Mouse (Mus musculus) megakaryocyte-erythroid progenitor cell, adult 5-6 weeks (primary cell): ENCODE results near the gene 2210011C24Rik. TPM values are rescaled to one million over a fixed set of nuclear protein-coding genes. Genes with fewer than 3 reads are reported as not detected.
A peak's percentile ranks its signal among the peaks of the same experiment; 100 is the strongest.

Experiments used
- ATAC-seq: replicated peaks from 2 replicates; pipeline ENCODE4 v1.8.0; 2016; ENCODE audit warnings: mild to moderate bottlenecking, inconsistent platforms; ENCODE audit not compliant: severe bottlenecking, poor library complexity, low FRiP score, low TSS enrichment
- total RNA-seq, 2 experiments: library from RNA; stranded (forward) in 1 of 2; stranded (reverse) in 1 of 2; fragments of 200-1000, 215-1000 nt in 1 of 2; fragments of >200 nt in 1 of 2; fragmentation: Nextera tagmentation in 1 of 2; gene quantifications; 2 replicates each; pipeline ENCODE4 v1.2.3; 2014 to 2017

Gene 2210011C24Rik
- total RNA-seq, 2 experiments from 2014 or later = not detected

DNA sequence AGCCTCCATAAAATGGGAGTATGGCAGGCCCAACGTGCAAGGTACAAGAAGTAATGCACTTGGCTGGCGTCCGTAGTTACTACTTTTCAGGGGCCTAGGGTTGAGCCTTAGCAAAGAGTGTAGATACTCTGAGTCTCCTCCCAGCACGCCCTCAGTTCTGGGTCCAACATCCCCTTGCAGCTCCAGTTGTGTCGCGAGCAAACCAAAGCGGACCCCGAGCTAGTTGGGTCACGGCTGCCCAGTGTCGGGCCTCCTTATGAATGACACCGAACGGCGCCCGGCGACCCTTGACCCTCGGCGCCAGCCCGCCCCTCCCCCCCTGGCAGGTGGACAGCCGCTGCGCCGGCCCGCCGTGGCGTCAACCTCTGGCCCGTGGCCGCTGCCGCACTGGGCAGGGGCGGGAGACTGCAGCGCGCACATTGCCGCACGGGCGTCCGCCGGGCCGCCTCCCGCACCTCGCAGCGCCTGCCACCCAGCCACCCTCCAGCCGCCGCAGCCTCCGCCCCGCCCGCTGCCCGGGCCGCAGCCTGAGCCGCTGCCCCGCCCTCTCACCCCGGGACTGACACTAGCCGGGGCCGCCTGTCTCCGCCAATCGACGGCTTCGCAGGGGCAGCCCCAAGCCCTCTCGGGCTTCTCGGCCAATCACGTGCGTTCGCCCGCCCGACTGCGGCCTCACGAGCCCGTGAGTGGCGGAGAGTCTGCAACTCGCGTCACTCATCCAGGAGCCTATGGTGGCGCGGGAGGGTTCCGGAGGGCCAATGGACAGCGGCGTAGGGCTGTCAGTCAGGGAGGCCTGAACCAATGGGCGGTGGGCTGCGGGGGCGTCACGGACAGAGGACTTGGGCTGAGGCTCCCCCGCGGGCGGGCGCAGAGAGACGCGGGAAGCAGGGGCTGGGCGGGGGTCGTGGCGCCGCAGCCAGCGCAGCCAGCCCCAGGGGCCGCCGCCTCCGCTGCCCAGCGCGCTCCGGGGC lies 39.5 kb downstream of the 2210011C24Rik start, which contains the start of gene Prkaca:
Gene Prkaca (plus strand): TSS at position 844 of the 971 bp plus-strand sequence.
- ATAC-seq = peak; percentile 98

GRCm38 (mm10) chr8:83971661-83972060 lies 40.3 kb downstream of the 2210011C24Rik start:
- no peak for ATAC-seq

GRCm38 (mm10) chr8:83971121-83971520 lies 40.9 kb downstream of the 2210011C24Rik start:
- ATAC-seq = no peak

DNA sequence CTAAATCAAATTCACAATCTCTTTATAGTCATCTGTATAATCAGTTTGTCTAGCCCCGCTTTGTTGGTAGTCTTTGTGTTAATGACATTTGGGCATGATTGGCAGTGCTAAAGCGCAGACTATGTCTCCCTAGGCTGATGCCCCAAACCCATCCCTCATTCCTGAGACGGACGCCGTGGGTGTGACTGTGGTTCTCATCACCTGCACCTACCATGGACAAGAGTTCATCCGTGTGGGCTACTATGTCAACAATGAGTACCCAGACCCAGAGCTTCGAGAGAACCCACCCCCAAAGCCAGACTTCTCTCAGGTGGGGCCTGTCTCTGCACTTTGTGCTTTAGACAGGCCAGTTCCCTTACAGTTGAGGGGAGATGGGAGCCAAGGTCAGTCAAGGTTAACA lies 44.3 kb downstream of the 2210011C24Rik start:
- ATAC-seq = no peak

- ATAC-seq = no peak
Measured at GRCm38 (mm10) chr8:83964015-83964765, 47.8 kb downstream of the 2210011C24Rik start.

Other genes starting within 250 kb of the 2210011C24Rik start
- 25.2 and 28.8 TPM in 2 replicates for gene Adgrl1, start 112.1 kb downstream of the 2210011C24Rik start, total RNA-seq (2014; fragmentation: Nextera tagmentation)
- 7.9 and 13.2 TPM in 2 replicates for gene Adgrl1, start 112.1 kb downstream of the 2210011C24Rik start, total RNA-seq (2017)
- gene Gm10644, start 57.0 kb downstream of the 2210011C24Rik start, total RNA-seq (2014; fragmentation: Nextera tagmentation) = not detected in 2 replicates
- not detected in 2 replicates for gene Gm10644, start 57.0 kb downstream of the 2210011C24Rik start, total RNA-seq (2017)
- gene Asf1b, start 56.7 kb downstream of the 2210011C24Rik start, total RNA-seq (2014; fragmentation: Nextera tagmentation) = 48.9 and 64.6 TPM in 2 replicates
- 18.5 and 36.5 TPM in 2 replicates for gene Asf1b, start 56.7 kb downstream of the 2210011C24Rik start, total RNA-seq (2017)
- gene Prkaca, start 39.2 kb downstream of the 2210011C24Rik start, total RNA-seq (2014; fragmentation: Nextera tagmentation) = 35.2 and 49.4 TPM in 2 replicates
- gene Prkaca, start 39.2 kb downstream of the 2210011C24Rik start, total RNA-seq (2017) = 22.1 and 31.1 TPM in 2 replicates
- 103 and 123 TPM in 2 replicates for gene Samd1, start 14.5 kb downstream of the 2210011C24Rik start, total RNA-seq (2014; fragmentation: Nextera tagmentation)
- gene Samd1, start 14.5 kb downstream of the 2210011C24Rik start, total RNA-seq (2017) = 57.4 and 79.8 TPM in 2 replicates
- gene 1700067K01Rik, start 10.7 kb downstream of the 2210011C24Rik start, total RNA-seq (2014; fragmentation: Nextera tagmentation) = 1.4 and 2.3 TPM in 2 replicates
- gene 1700067K01Rik, start 10.7 kb downstream of the 2210011C24Rik start, total RNA-seq (2017) = 0.76 and 2.3 TPM in 2 replicates
- gene Palm3, start 9.3 kb upstream of the 2210011C24Rik start, total RNA-seq (2014; fragmentation: Nextera tagmentation) = not detected in 2 replicates
- gene Palm3, start 9.3 kb upstream of the 2210011C24Rik start, total RNA-seq (2017) = 0.30 TPM in 1 of 2 replicates, not detected in the other
- 16.0 and 24.2 TPM in 2 replicates for gene Il27ra, start 30.4 kb upstream of the 2210011C24Rik start, total RNA-seq (2014; fragmentation: Nextera tagmentation)
- gene Il27ra, start 30.4 kb upstream of the 2210011C24Rik start, total RNA-seq (2017) = 4.5 TPM in 2 replicates
- not detected in 2 replicates for gene Rln3, start 32.8 kb upstream of the 2210011C24Rik start, total RNA-seq (2014; fragmentation: Nextera tagmentation)
- gene Rln3, start 32.8 kb upstream of the 2210011C24Rik start, total RNA-seq (2017) = not detected in 2 replicates
- 3.3 TPM in 1 of 2 replicates, not detected in the other for gene Gm10643, start 53.0 kb upstream of the 2210011C24Rik start, total RNA-seq (2014; fragmentation: Nextera tagmentation)
- 1.6 and 4.2 TPM in 2 replicates for gene Gm10643, start 53.0 kb upstream of the 2210011C24Rik start, total RNA-seq (2017)
- 10.2 and 11.9 TPM in 2 replicates for gene Rfx1, start 54.7 kb upstream of the 2210011C24Rik start, total RNA-seq (2014; fragmentation: Nextera tagmentation)
- gene Rfx1, start 54.7 kb upstream of the 2210011C24Rik start, total RNA-seq (2017) = 2.1 and 3.7 TPM in 2 replicates
- gene Dcaf15, start 92.6 kb upstream of the 2210011C24Rik start, total RNA-seq (2014; fragmentation: Nextera tagmentation) = 27.0 and 27.3 TPM in 2 replicates
- gene Dcaf15, start 92.6 kb upstream of the 2210011C24Rik start, total RNA-seq (2017) = 14.1 and 16.3 TPM in 2 replicates
- 0.79 TPM in 1 of 2 replicates, not detected in the other for gene Podnl1, start 113.8 kb upstream of the 2210011C24Rik start, total RNA-seq (2014; fragmentation: Nextera tagmentation)
- 0.14 TPM in 1 of 2 replicates, not detected in the other for gene Podnl1, start 113.8 kb upstream of the 2210011C24Rik start, total RNA-seq (2017)
- gene Cc2d1a, start 135.8 kb upstream of the 2210011C24Rik start, total RNA-seq (2014; fragmentation: Nextera tagmentation) = 8.6 and 10.7 TPM in 2 replicates
- gene Cc2d1a, start 135.8 kb upstream of the 2210011C24Rik start, total RNA-seq (2017) = 3.2 and 6.9 TPM in 2 replicates
- gene 4930432K21Rik, start 135.9 kb upstream of the 2210011C24Rik start, total RNA-seq (2014; fragmentation: Nextera tagmentation) = 0.49 and 0.50 TPM in 2 replicates
- gene 4930432K21Rik, start 135.9 kb upstream of the 2210011C24Rik start, total RNA-seq (2017) = 1.1 and 1.7 TPM in 2 replicates
- 2.9 and 5.0 TPM in 2 replicates for gene Nanos3, start 173.0 kb upstream of the 2210011C24Rik start, total RNA-seq (2014; fragmentation: Nextera tagmentation)
- not detected in 2 replicates for gene Nanos3, start 173.0 kb upstream of the 2210011C24Rik start, total RNA-seq (2017)
- gene Zswim4, start 224.9 kb upstream of the 2210011C24Rik start, total RNA-seq (2014; fragmentation: Nextera tagmentation) = 2.8 and 4.8 TPM in 2 replicates
- 3.3 and 3.7 TPM in 2 replicates for gene Zswim4, start 224.9 kb upstream of the 2210011C24Rik start, total RNA-seq (2017)
- gene D8Ertd738e, start 237.5 kb upstream of the 2210011C24Rik start, total RNA-seq (2014; fragmentation: Nextera tagmentation) = 122 and 195 TPM in 2 replicates
- 63.7 and 94.8 TPM in 2 replicates for gene D8Ertd738e, start 237.5 kb upstream of the 2210011C24Rik start, total RNA-seq (2017)
- 36.7 and 51.9 TPM in 2 replicates for gene Mri1, start 245.2 kb upstream of the 2210011C24Rik start, total RNA-seq (2014; fragmentation: Nextera tagmentation)
- gene Mri1, start 245.2 kb upstream of the 2210011C24Rik start, total RNA-seq (2017) = 19.1 and 19.3 TPM in 2 replicates